ENCODE assay signal across 10 mouse cellular contexts in the genomic region with DNA sequence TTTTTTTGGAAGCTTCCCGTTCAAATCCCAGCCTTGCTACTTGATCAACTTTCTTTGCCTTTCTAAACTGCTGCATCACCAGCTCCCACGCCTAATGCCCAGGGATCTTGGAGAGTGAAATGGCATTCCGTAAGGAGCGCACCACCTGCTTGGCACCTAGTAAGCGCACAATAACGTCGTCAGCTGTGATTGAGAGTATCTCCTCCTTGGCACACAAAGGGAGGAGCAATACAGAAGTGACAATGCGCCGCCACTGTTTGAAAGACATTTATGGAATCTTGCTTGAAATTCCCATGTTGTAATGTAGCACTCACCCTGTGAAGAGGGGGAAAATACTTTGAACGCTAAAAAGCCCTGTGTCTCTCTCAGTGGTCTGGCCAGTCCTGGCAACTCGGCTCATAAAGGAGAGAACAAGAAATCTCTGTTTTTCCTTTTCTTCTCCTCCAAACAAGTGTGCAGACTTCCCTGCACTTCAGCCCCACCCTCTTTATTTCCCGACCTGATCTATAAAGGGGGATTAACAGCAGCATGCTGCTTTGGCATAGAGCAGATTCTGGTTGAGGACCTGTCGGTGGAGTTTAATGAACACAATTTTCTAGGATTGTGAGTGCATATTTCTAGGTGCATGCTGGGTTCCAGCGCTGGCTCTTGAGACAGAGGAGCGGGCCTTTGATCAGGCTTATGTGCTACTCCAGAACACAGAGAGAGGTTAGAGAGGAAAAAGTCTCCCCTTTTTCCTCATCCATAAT.
DNase-seq lines count a peak whose midpoint lies in the region; ATAC-seq and TF ChIP-seq lines count a peak whose summit lies in the region.
"Had no signal": no experiment of that assay in that cellular context is flagged by ENCODE, and none has a peak within 500 bp of the region (broad histone marks: within the 10 kb centered on the region; RNA-seq: fewer than 3 reads in every experiment).

No protein-coding gene starts in this region.

- ATAC-seq in forebrain, embryonic 16.5 days = peak; percentile 24
- ATAC-seq in midbrain, embryonic 14.5 days (ENCODE audit: low FRiP score, low TSS enrichment) = peak; percentile 21; the same call in 1 of the 2 replicates

- peaks cover 29% of the 10 kb centered on the region for H3K4me1 ChIP-seq in forebrain, embryonic 16.5 days (replicated peaks; ENCODE audit: control insufficient read depth, insufficient read depth, low read length)
- H3K4me1 ChIP-seq in midbrain, embryonic 14.5 days (ENCODE audit: control insufficient read depth, insufficient read depth, low read length) = peaks cover 40% of the 10 kb centered on the region

- intact Hi-C loops in heart, postnatal 14 days (cut with DNase I) = no loop called here

- no peak for TF ChIP-seq CTCF in brain, embryonic 14.5 days (IDR thresholded peaks at IDR 0.05; ENCODE audit: borderline replicate concordance, extremely low read depth, insufficient read depth, insufficient read length)

- peak overlapping the region; percentile 94 for H3K27ac ChIP-seq in forebrain, embryonic 16.5 days (ENCODE audit: low read length)
- peak overlapping the region; percentile 86 for H3K27ac ChIP-seq in midbrain, embryonic 14.5 days (replicated peaks; ENCODE audit: low read depth, low read length)

- peak; percentile 89 for DNase-seq in brain, embryonic 14.5 days (ENCODE audit: low read depth)
- peak; percentile 57 for DNase-seq in cerebellum, adult 9-10 months
- peak; percentile 64 for DNase-seq in midbrain, embryonic 14.5 days
- DNase-seq in heart, postnatal 14 days = no peak
- DNase-seq in MN1 (ENCODE audit: low spot score) = no peak
- no peak for DNase-seq in thymus, postnatal 25 days
- DNase-seq: kidney, postnatal 10 days; lung, postnatal 10 days; thymus, adult 18-20 months had no signal

- 0 out of 2 replicates have a peak overlapping the region, but pooled peaks have one; percentile 3 for H3K4me3 ChIP-seq in forebrain, embryonic 16.5 days (replicated peaks; ENCODE audit: low read length)
- no peak overlapping the region for H3K4me3 ChIP-seq in midbrain, embryonic 14.5 days (replicated peaks; ENCODE audit: low read depth, low read length)

- peak overlapping the region; percentile 50 for H3K9ac ChIP-seq in forebrain, embryonic 16.5 days (replicated peaks; ENCODE audit: low read depth, low read length)
- peak overlapping the region; percentile 42; the same call in 1 of the 2 replicates for H3K9ac ChIP-seq in midbrain, embryonic 14.5 days (replicated peaks; ENCODE audit: low read length)

- H3K9me3 ChIP-seq in forebrain, embryonic 16.5 days (ENCODE audit: control insufficient read depth, low read length) = no peaks in the 10 kb centered on the region
- no peaks in the 10 kb centered on the region for H3K9me3 ChIP-seq in midbrain, embryonic 14.5 days (ENCODE audit: control insufficient read depth, low read length)

- H3K36me3 ChIP-seq in forebrain, embryonic 16.5 days (ENCODE audit: control insufficient read depth, insufficient read depth) = no peaks in the 10 kb centered on the region
- no peaks in the 10 kb centered on the region for H3K36me3 ChIP-seq in midbrain, embryonic 14.5 days (ENCODE audit: control insufficient read depth, insufficient read depth, low read length)

- no peak for TF ChIP-seq POLR2A in brain, embryonic 14.5 days (IDR thresholded peaks at IDR 0.05; ENCODE audit: borderline replicate concordance, extremely low read depth, insufficient read depth, insufficient read length, poor library complexity, severe bottlenecking)

- peak overlapping the region; percentile 43 for H3K4me2 ChIP-seq in forebrain, embryonic 16.5 days (ENCODE audit: low read length)
- peak overlapping the region; percentile 33 for H3K4me2 ChIP-seq in midbrain, embryonic 14.5 days (ENCODE audit: low read length)

- no peaks in the 10 kb centered on the region for H3K27me3 ChIP-seq in forebrain, embryonic 16.5 days (replicated peaks; ENCODE audit: control insufficient read depth, insufficient read depth, low read length)
- H3K27me3 ChIP-seq in midbrain, embryonic 14.5 days (ENCODE audit: control insufficient read depth, insufficient read depth, low read length) = no peaks in the 10 kb centered on the region

- WGBS in forebrain, embryonic 16.5 days = 6% methylated on average over 15 of the region's 15 CpGs
- WGBS in midbrain, embryonic 14.5 days = 18% methylated on average over 15 of the region's 15 CpGs

Comparison
In these comparisons a context has a peak if more than half of its experiments do, and no peak if none do; other contexts are left out.
1. DNase-seq: peak in brain, embryonic 14.5 days (single experiment), cerebellum, adult 9-10 months (single experiment) and midbrain, embryonic 14.5 days (single experiment); none in heart, postnatal 14 days (0 of 2), MN1 (single experiment) and thymus, postnatal 25 days (single experiment).